In the genomic region with DNA sequence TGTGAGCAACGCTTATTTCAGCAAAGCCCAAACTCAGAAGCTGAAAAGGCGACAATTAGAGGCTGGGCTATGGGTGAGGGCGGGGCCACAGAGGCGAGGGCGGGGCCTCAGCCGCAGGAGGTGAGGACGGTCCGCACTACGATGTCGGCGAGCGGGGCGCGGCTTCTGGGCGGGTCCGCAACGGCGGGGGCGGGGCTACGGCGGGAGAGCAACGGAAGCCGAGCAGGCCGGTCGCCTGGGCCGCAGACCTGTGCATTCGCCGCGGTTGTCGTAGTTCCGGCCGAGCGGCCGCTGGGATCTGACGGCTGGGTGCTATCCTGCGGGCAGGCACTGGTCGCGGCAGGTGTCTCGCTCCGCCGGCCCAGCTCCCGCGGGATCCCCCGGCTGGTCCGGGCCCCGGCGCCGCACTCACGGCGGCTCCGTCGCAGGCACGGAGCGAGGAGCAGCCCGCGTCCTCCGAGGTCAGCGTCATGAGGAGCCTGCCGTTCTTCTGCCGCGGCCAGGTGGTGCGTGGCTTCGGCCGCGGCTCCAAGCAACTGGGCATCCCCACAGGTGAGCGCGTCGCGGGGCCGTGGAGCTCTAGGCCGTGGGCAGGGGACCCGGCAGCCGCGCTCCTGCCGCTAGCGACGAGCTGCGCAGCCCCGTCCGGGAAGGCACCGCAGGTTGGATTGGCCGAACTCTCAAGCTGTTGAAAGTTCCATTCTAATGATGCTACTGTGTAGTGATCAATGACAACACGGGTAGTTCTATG, we compare ENCODE assay signal across 7 mouse cellular contexts. TPM values are rescaled to one million over a fixed set of nuclear protein-coding genes. Genes with fewer than 3 reads are reported as not detected.
DNase-seq lines count a peak whose midpoint lies in the region; ATAC-seq lines count a peak whose summit lies in the region.

Rfk (plus strand) TSS at position 203 of the 751 bp plus-strand sequence.

- no peaks in the 10 kb centered on the region for H3K9me3 ChIP-seq in embryonic facial prominence, embryonic 10.5 days
- H3K9me3 ChIP-seq in limb, embryonic 11.5 days (ENCODE audit: control insufficient read depth, low read length): no peaks in the 10 kb centered on the region
- H3K9me3 ChIP-seq in midbrain, embryonic 14.5 days (ENCODE audit: control insufficient read depth, low read length): no peaks in the 10 kb centered on the region

- ATAC-seq in granulocyte monocyte progenitor cell, adult 5-6 weeks (replicated peaks; ENCODE audit: poor library complexity, severe bottlenecking): peak; percentile 97
- peak; percentile 96 for ATAC-seq in limb, embryonic 11.5 days (ENCODE audit: insufficient number of reproducible peaks, low FRiP score, low TSS enrichment, low read depth)
- peak; percentile 97 for ATAC-seq in midbrain, embryonic 14.5 days (ENCODE audit: low FRiP score, low TSS enrichment)

- peaks cover 15% of the 10 kb centered on the region for H3K27me3 ChIP-seq in embryonic facial prominence, embryonic 10.5 days (replicated peaks; ENCODE audit: low read depth, poor library complexity, severe bottlenecking)
- no peaks in the 10 kb centered on the region for H3K27me3 ChIP-seq in limb, embryonic 11.5 days (ENCODE audit: control insufficient read depth, insufficient read depth, low read length)
- 0 out of 2 replicates have a peak, but pooled peaks cover 4% of the 10 kb centered on the region for H3K27me3 ChIP-seq in midbrain, embryonic 14.5 days (ENCODE audit: control insufficient read depth, insufficient read depth, low read length)

- under 1% methylated on average over 83 of the region's 83 CpGs for WGBS in embryonic facial prominence, embryonic 10.5 days
- WGBS in limb, embryonic 11.5 days: under 1% methylated on average over 58 of the region's 83 CpGs
- WGBS in midbrain, embryonic 14.5 days: under 1% methylated on average over 83 of the region's 83 CpGs

- peak within 1 kb of the TSS; percentile 92 for H3K4me3 ChIP-seq in embryonic facial prominence, embryonic 10.5 days
- H3K4me3 ChIP-seq in limb, embryonic 11.5 days (ENCODE audit: low read depth, low read length): peak within 1 kb of the TSS; percentile 84
- H3K4me3 ChIP-seq in midbrain, embryonic 14.5 days (replicated peaks; ENCODE audit: low read depth, low read length): peak within 1 kb of the TSS; percentile 96

- peak; percentile 98 for DNase-seq in adrenal gland, postnatal 10 days
- DNase-seq in embryonic facial prominence, embryonic 10.5 days (ENCODE audit: low spot score): peak; percentile 96
- DNase-seq in kidney, adult 18-20 months: peak; percentile 92
- peak; percentile 96 for DNase-seq in limb, embryonic 11.5 days (ENCODE audit: low spot score)
- DNase-seq in midbrain, embryonic 14.5 days: peak; percentile 94
- peak; percentile 92 to 95 for DNase-seq in spleen, adult 18-20 months

- peak within 1 kb of the TSS; percentile 89 for H3K27ac ChIP-seq in embryonic facial prominence, embryonic 10.5 days (replicated peaks)
- H3K27ac ChIP-seq in limb, embryonic 11.5 days (replicated peaks; ENCODE audit: low read depth, low read length): no peak within 1 kb of the TSS
- peak within 1 kb of the TSS; percentile 68 for H3K27ac ChIP-seq in midbrain, embryonic 14.5 days (replicated peaks; ENCODE audit: low read depth, low read length)

- H3K36me3 ChIP-seq in embryonic facial prominence, embryonic 10.5 days (replicated peaks): peaks cover 30% of the 10 kb centered on the region
- no peaks in the 10 kb centered on the region for H3K36me3 ChIP-seq in limb, embryonic 11.5 days (ENCODE audit: control insufficient read depth, insufficient read depth, low read length)
- peaks cover 15% of the 10 kb centered on the region; the same call in 1 of the 2 replicates for H3K36me3 ChIP-seq in midbrain, embryonic 14.5 days (ENCODE audit: control insufficient read depth, insufficient read depth, low read length)

- peaks cover 16% of the 10 kb centered on the region for H3K4me1 ChIP-seq in embryonic facial prominence, embryonic 10.5 days
- 0 out of 2 replicates have a peak, but pooled peaks cover 2% of the 10 kb centered on the region for H3K4me1 ChIP-seq in limb, embryonic 11.5 days (ENCODE audit: control insufficient read depth, insufficient read depth, low read length)
- peaks cover 10% of the 10 kb centered on the region for H3K4me1 ChIP-seq in midbrain, embryonic 14.5 days (ENCODE audit: control insufficient read depth, insufficient read depth, low read length)

- H3K4me2 ChIP-seq in limb, embryonic 11.5 days (ENCODE audit: low read depth, severe bottlenecking): peak within 1 kb of the TSS; percentile 62
- H3K4me2 ChIP-seq in midbrain, embryonic 14.5 days (ENCODE audit: low read length): peak within 1 kb of the TSS; percentile 72

- peak within 1 kb of the TSS; percentile 82 for H3K9ac ChIP-seq in limb, embryonic 11.5 days (ENCODE audit: low read length)
- peak within 1 kb of the TSS; percentile 86 for H3K9ac ChIP-seq in midbrain, embryonic 14.5 days (replicated peaks; ENCODE audit: low read length)

RNA-seq across cellular contexts. Expression of gene Rfk, which starts in this region (rescaled TPM):
- total RNA-seq in adrenal gland, postnatal 10 days (2021): 10 to 100 TPM; 72.0 to 83.0 TPM
- 62.1 and 69.7 TPM in 2 replicates for polyA plus RNA-seq in embryonic facial prominence, embryonic 10.5 days (2016; fragmentation: Nextera tagmentation; extraction: Ambion mirVana)
- total RNA-seq in granulocyte monocyte progenitor cell, adult 5-6 weeks (2014; fragmentation: Nextera tagmentation): 32.9 and 41.9 TPM in 2 replicates
- total RNA-seq in granulocyte monocyte progenitor cell, adult 5-6 weeks (2017): 23.2 and 27.1 TPM in 2 replicates
- polyA plus RNA-seq in limb, embryonic 11.5 days (2014; fragmentation: Nextera tagmentation; extraction: Ambion mirVana): 63.6 and 68.7 TPM in 2 replicates
- 56.6 and 71.0 TPM in 2 replicates for polyA plus RNA-seq in midbrain, embryonic 14.5 days (2014; fragmentation: Nextera tagmentation; extraction: Ambion mirVana)
